Mouse (Mus musculus): Measurements from ENCODE around the gene 2310022A10Rik. TPM values are rescaled to one million over a fixed set of nuclear protein-coding genes. Genes with fewer than 3 reads are reported as not detected.

Gene 2310022A10Rik
- 34.7 and 36.0 TPM in 2 replicates for polyA plus RNA-seq (2016; fragmentation: Nextera tagmentation; extraction: Ambion mirVana)

DNA sequence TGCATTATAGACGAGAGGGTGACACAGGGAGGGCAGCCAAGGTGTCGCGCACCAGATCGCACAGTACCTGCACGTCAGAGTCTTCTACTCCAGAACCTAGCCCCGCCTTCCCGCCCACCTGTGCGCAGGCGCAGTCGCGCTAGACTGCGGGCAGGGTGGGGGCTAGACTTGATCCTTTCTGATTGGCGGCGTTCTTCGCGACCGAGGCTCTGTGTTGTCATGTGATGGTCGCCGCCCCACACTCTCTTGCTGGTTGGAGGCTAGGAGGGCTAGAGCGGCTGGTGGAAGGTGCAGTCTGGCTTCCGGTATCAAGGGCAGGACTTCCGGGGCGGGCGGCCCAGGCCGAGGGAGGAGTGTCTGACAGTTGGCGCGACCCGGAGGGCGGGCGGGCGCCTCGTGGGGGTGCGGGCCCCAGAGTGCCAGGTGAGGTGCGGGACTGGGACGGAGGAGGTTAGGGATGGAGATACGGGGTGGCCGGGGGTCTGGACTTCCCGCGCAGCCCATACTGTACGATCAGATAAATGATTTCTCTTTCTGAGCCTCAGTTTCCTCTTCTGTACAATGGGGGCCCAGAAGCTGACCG lies at the start of gene 2310022A10Rik, which contains the start of gene Pld3:
2310022A10Rik (plus strand) TSS at position 303 of the 583 bp plus-strand sequence.
Pld3 (minus strand) TSS at position 288 of the 583 bp plus-strand sequence.
- Histone ChIP-seq H3K4me3 (replicated peaks) (peak within 1 kb of the TSS; percentile 70), H3K9ac (replicated peaks) (peak within 1 kb of the TSS; percentile 75), H3K27ac (0 out of 2 replicates have a peak within 1 kb of the TSS, but pooled peaks have one; percentile 26), H3K27me3 (no peaks in the 10 kb centered on the region), H3K4me1 (replicated peaks) (peaks cover 16% of the 10 kb centered on the region), H3K36me3 (peaks cover 11% of the 10 kb centered on the region), H3K9me3 (no peaks in the 10 kb centered on the region), H3K4me2 (peak within 1 kb of the TSS; percentile 77)
- WGBS = under 1% methylated on average over 41 of the region's 41 CpGs
- peak; percentile 99 for ATAC-seq (ENCODE audit: insufficient number of reproducible peaks, insufficient read depth, low FRiP score, low TSS enrichment, low read depth)

DNA sequence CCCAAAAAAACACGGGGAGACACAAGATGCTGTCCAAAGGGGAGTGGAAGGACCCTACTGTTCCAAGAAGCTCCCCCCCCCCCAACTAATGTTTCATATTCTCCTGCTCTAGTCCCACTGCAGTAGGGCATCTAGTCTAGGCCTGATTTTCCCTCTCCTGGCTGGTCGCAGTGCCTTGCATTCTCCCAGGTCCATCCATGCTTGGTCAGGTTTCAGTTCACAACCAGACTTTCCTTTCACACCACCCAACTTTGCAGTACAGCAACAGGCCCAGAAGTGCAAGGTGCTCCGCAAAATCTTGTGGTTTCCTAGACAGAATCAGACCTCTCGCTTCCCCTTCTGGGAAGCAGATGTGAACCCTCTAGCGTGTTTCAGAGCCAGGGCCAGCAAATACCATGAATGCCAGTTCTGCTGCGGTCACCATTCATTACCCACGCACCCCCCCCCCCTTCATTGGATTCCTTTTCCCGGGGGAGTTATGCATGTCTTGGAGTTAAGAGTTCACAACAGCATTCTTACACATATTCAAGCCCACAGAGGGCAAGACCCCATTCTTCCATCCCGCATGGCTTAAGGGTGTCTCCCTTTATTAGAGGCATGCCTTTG lies 46.2 kb upstream of the 2310022A10Rik start:
- no peak for ATAC-seq (ENCODE audit: insufficient number of reproducible peaks, insufficient read depth, low FRiP score, low TSS enrichment, low read depth)

DNA sequence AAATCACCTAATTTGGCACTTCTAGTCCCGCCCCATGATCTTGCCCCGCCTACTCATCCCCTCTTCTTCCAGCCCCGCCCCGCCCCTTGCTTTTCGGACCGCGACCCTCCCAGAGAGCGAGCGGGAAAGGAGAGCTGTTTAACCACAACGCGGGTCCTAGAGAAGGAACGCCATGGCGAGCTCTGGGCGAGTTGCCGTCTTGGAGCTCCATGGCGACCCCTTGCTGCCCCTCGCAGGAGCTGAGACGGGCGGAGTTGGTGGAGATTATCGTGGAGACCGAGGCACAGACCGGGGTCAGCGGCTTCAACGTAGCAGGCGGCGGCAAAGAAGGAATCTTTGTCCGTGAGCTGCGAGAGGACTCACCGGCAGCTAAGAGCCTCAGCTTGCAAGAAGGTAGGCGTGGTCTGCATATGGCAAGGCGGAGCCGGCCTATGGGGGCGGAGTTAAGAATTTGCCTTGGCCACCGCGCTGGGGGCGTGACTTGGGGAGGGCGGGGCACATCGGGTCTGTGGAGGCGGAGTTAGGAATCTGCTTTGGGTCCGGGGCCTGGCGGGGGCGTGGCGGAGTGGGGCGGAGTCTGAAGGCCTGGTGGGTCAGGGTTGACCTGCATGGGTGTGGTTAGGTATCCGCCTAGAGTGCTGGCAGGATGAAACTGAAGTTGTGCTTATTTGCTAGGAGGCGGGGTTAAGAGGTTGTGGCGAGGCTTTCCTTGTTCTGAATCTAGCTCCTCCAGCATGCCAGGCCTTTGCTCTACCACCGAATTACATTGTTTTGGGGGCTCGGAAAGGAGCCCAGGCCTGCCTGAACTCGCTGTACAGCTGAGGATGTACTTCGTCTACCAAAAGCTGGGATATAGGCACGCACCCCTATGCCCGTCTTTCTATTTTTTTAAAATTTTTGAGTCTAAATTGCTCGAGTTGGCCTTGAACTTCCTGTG lies 45.1 kb upstream of the 2310022A10Rik start:
- H3K36me3 ChIP-seq = no peaks in the 10 kb centered on the region
- peak; percentile 92 for ATAC-seq (ENCODE audit: insufficient number of reproducible peaks, insufficient read depth, low FRiP score, low TSS enrichment, low read depth)
- H3K27me3 ChIP-seq = no peaks in the 10 kb centered on the region
- H3K4me1 ChIP-seq (replicated peaks) = peaks cover 19% of the 10 kb centered on the region
- under 1% methylated on average over 54 of the region's 54 CpGs for WGBS
- no peaks in the 10 kb centered on the region for H3K9me3 ChIP-seq
- H3K27ac ChIP-seq = peak overlapping the region; percentile 99
- H3K4me3 ChIP-seq (replicated peaks) = peak overlapping the region; percentile 50
- peak overlapping the region; percentile 72 for H3K9ac ChIP-seq (replicated peaks)
- peak overlapping the region; percentile 59 for H3K4me2 ChIP-seq

More for the DNA sequence above, 46.2 kb upstream of the 2310022A10Rik start:
- 46% methylated on average over 9 of the region's 9 CpGs for WGBS
- Histone ChIP-seq H3K9me3 (no peaks in the 10 kb centered on the region), H3K4me1 (replicated peaks) (peaks cover 19% of the 10 kb centered on the region), H3K27ac (peak overlapping the region; percentile 99), H3K36me3 (no peaks in the 10 kb centered on the region), H3K9ac (replicated peaks) (no peak overlapping the region), H3K4me2 (peak overlapping the region; percentile 59), H3K4me3 (replicated peaks) (peak overlapping the region; percentile 50), H3K27me3 (no peaks in the 10 kb centered on the region)

- peak overlapping the region; percentile 99 for H3K27ac ChIP-seq
- 26% methylated on average over 6 of the region's 6 CpGs for WGBS
- peaks cover 19% of the 10 kb centered on the region for H3K4me1 ChIP-seq (replicated peaks)
- H3K4me2 ChIP-seq = peak overlapping the region; percentile 59
- H3K27me3 ChIP-seq = no peaks in the 10 kb centered on the region
- no peaks in the 10 kb centered on the region for H3K36me3 ChIP-seq
- peak overlapping the region; percentile 50 for H3K4me3 ChIP-seq (replicated peaks)
- peak; percentile 54; the same call in 1 of the 2 replicates for ATAC-seq (ENCODE audit: insufficient number of reproducible peaks, insufficient read depth, low FRiP score, low TSS enrichment, low read depth)
- no peak overlapping the region; the same call in 1 of the 2 replicates for H3K9ac ChIP-seq (replicated peaks)
- no peaks in the 10 kb centered on the region for H3K9me3 ChIP-seq
Measured at GRCm38 (mm10) chr7:27508648-27509005, 44.4 kb upstream of the 2310022A10Rik start.

DNA sequence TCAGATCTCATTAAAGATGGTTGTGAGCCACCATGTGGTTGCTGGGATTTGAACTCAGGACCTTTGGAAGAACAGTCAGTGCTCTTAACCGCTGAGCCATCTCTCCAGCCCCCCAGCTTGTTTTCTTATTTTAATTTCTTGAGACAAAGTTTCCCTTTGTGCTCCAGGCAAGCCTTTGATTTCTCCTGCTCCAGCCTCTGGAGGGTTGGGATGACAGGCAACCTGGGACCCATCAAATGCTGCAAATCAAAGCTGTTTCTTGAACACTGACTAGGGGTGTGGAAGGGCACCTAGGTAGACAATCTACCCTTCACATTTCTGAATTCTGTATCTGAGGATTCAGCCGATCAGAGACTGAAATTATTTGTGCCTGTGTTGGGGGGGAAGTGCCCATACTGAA lies 42.2 kb upstream of the 2310022A10Rik start:
- Histone ChIP-seq H3K4me1 (replicated peaks) (peaks cover 19% of the 10 kb centered on the region), H3K36me3 (no peaks in the 10 kb centered on the region), H3K9me3 (no peaks in the 10 kb centered on the region), H3K4me2 (no peak overlapping the region), H3K4me3 (replicated peaks) (no peak overlapping the region), H3K9ac (replicated peaks) (no peak overlapping the region), H3K27me3 (no peaks in the 10 kb centered on the region), H3K27ac (no peak overlapping the region)
- no peak for ATAC-seq (ENCODE audit: insufficient number of reproducible peaks, insufficient read depth, low FRiP score, low TSS enrichment, low read depth)
- 91% methylated on average over 2 of the region's 2 CpGs for WGBS

DNA sequence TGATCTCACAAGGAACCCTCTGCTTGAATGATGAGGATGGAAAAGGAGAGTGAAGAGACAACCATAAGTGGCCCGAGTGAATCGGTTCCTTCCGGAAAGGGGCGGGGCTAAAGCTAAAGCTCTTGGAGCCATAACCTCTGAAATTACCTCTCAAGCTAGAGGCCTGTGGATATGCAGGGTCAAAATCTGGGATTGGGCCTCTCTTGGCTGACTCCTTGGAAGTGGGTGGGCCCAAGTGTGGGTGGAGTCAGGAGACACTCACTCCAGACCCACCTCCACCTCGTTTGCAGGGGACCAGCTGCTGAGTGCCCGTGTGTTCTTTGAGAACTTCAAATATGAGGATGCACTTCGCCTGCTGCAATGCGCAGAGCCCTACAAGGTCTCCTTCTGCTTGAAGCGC lies 38.1 kb upstream of the 2310022A10Rik start:
- Histone ChIP-seq H3K9me3 (0 out of 2 replicates have a peak, but pooled peaks cover 5% of the 10 kb centered on the region), H3K27me3 (no peaks in the 10 kb centered on the region), H3K27ac (no peak overlapping the region), H3K9ac (replicated peaks) (no peak overlapping the region), H3K4me2 (no peak overlapping the region), H3K36me3 (peaks cover 34% of the 10 kb centered on the region), H3K4me3 (replicated peaks) (no peak overlapping the region), H3K4me1 (replicated peaks) (no peaks in the 10 kb centered on the region)
- WGBS = 71% methylated on average over 9 of the region's 9 CpGs
- ATAC-seq (ENCODE audit: insufficient number of reproducible peaks, insufficient read depth, low FRiP score, low TSS enrichment, low read depth) = no peak

- Histone ChIP-seq H3K27me3 (no peaks in the 10 kb centered on the region), H3K9ac (replicated peaks) (no peak overlapping the region), H3K36me3 (peaks cover 35% of the 10 kb centered on the region), H3K4me1 (replicated peaks) (no peaks in the 10 kb centered on the region), H3K4me2 (no peak overlapping the region), H3K27ac (no peak overlapping the region), H3K4me3 (replicated peaks) (no peak overlapping the region), H3K9me3 (0 out of 2 replicates have a peak, but pooled peaks cover 6% of the 10 kb centered on the region)
- 86% methylated on average over 9 of the region's 9 CpGs for WGBS
- no peak for ATAC-seq (ENCODE audit: insufficient number of reproducible peaks, insufficient read depth, low FRiP score, low TSS enrichment, low read depth)
Measured at GRCm38 (mm10) chr7:27518314-27518713, 34.7 kb upstream of the 2310022A10Rik start.

DNA sequence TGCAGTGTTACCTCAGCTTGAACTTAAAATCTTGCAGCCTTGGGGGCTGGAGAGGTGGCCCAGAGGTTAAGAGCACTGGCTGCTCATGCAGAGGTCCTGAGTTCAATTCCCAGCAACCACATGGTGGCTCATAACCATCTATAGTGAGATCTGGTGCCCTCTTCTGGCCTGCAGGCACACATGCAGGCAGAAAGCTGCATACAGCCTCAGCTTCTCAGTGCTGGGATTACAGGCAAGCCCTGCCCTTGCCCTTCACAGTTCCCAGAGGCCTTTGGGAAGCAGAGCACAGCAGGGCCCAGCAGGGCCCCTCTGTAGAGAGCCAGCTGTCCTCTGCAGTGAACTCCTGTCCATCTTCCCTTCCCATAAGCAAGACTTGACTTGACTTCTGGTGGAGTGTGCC lies 32.9 kb upstream of the 2310022A10Rik start:
- peaks cover 35% of the 10 kb centered on the region for H3K36me3 ChIP-seq
- no peak overlapping the region for H3K27ac ChIP-seq
- ATAC-seq (ENCODE audit: insufficient number of reproducible peaks, insufficient read depth, low FRiP score, low TSS enrichment, low read depth) = no peak

GRCm38 (mm10) chr7:27520599-27520998 lies 32.4 kb upstream of the 2310022A10Rik start:
- H3K4me3 ChIP-seq (replicated peaks) = no peak overlapping the region
- 0 out of 2 replicates have a peak, but pooled peaks cover 6% of the 10 kb centered on the region for H3K9me3 ChIP-seq
- no peak overlapping the region for H3K27ac ChIP-seq
- no peak overlapping the region for H3K4me2 ChIP-seq
- H3K27me3 ChIP-seq = no peaks in the 10 kb centered on the region
- peaks cover 35% of the 10 kb centered on the region for H3K36me3 ChIP-seq
- H3K4me1 ChIP-seq (replicated peaks) = no peaks in the 10 kb centered on the region
- WGBS = 50% methylated on average over 1 of the region's 1 CpGs
- no peak overlapping the region for H3K9ac ChIP-seq (replicated peaks)
- no peak for ATAC-seq (ENCODE audit: insufficient number of reproducible peaks, insufficient read depth, low FRiP score, low TSS enrichment, low read depth)

More for the DNA sequence above, 32.9 kb upstream of the 2310022A10Rik start:
- H3K4me2 ChIP-seq = no peak overlapping the region
- H3K9ac ChIP-seq (replicated peaks) = no peak overlapping the region
- no peaks in the 10 kb centered on the region for H3K4me1 ChIP-seq (replicated peaks)
- 0 out of 2 replicates have a peak, but pooled peaks cover 6% of the 10 kb centered on the region for H3K9me3 ChIP-seq
- no peaks in the 10 kb centered on the region for H3K27me3 ChIP-seq
- H3K4me3 ChIP-seq (replicated peaks) = no peak overlapping the region

DNA sequence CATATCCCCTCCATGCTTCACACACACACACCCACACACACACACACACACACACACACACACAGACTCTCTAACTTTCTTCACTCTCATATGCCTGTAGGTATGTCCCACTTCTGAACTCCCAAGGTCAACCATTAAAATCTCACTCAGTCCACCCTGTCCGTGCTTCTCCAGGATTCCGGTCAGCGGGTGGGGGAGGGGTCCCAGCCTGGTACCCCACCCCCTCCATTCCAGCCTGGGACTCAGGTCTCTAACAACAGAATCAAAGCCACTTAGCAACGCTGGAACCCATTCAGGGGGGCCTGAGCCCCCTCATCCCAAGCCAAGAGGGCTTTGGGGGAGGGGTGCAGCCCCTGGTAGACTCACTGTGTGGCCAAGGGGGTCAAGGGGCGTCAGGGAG lies 30.1 kb upstream of the 2310022A10Rik start, which contains the start of gene Hipk4:
Hipk4 (plus strand) TSS at position 301 of the 400 bp plus-strand sequence.
- Histone ChIP-seq H3K27me3 (no peaks in the 10 kb centered on the region), H3K4me3 (replicated peaks) (no peak within 1 kb of the TSS), H3K9me3 (0 out of 2 replicates have a peak, but pooled peaks cover 6% of the 10 kb centered on the region), H3K36me3 (peaks cover 19% of the 10 kb centered on the region), H3K9ac (replicated peaks) (no peak within 1 kb of the TSS), H3K27ac (no peak within 1 kb of the TSS), H3K4me1 (replicated peaks) (no peaks in the 10 kb centered on the region), H3K4me2 (no peak within 1 kb of the TSS)
- WGBS = 72% methylated on average over 5 of the region's 5 CpGs
- ATAC-seq (ENCODE audit: insufficient number of reproducible peaks, insufficient read depth, low FRiP score, low TSS enrichment, low read depth) = no peak

GRCm38 (mm10) chr7:27523805-27524204 lies 29.2 kb upstream of the 2310022A10Rik start:
- 92% methylated on average over 13 of the region's 13 CpGs for WGBS
- Histone ChIP-seq H3K4me2 (no peak overlapping the region), H3K9me3 (0 out of 2 replicates have a peak, but pooled peaks cover 6% of the 10 kb centered on the region), H3K4me1 (replicated peaks) (no peaks in the 10 kb centered on the region), H3K27me3 (no peaks in the 10 kb centered on the region), H3K9ac (replicated peaks) (no peak overlapping the region), H3K4me3 (replicated peaks) (no peak overlapping the region), H3K36me3 (peaks cover 13% of the 10 kb centered on the region), H3K27ac (no peak overlapping the region)
- ATAC-seq (ENCODE audit: insufficient number of reproducible peaks, insufficient read depth, low FRiP score, low TSS enrichment, low read depth) = no peak

All from limb, embryonic 12.5 days (tissue).